ENCODE assay signal across 11 mouse cellular contexts in genomic region chr7:98388881-98389501, GRCm38 (mm10). TPM values are rescaled to one million over a fixed set of nuclear protein-coding genes. Genes with fewer than 3 reads are reported as not detected.
DNase-seq lines count a peak whose midpoint lies in the region; TF ChIP-seq lines count a peak whose summit lies in the region.
"Had no signal": no experiment of that assay in that cellular context is flagged by ENCODE, and none has a peak within 500 bp of the region (broad histone marks: within the 10 kb centered on the region; RNA-seq: fewer than 3 reads in every experiment).

No protein-coding gene starts in this region.

- H3K27ac ChIP-seq in left cerebral cortex, adult 2 months: no peak overlapping the region

- DNase-seq in left cerebral cortex, postnatal 4 days: peak; percentile 62
- no peak for DNase-seq in left cerebral cortex, postnatal 10 days (ENCODE audit: extremely low spot score in 1 of 2, low spot score in 2 of 2)
- DNase-seq in NIH3T3 (ENCODE audit: low read depth): peak; percentile 38
- peak; percentile 64 for DNase-seq in gastrocnemius, adult 18-20 months (ENCODE audit: low spot score)
- DNase-seq in layer of hippocampus, adult 18-20 months (ENCODE audit: low spot score in 2 of 2): peak; percentile 45 to 54
- DNase-seq in yolk sac, embryonic 10.5 days (ENCODE audit: low spot score): no peak
- no peak for DNase-seq in thymus, postnatal 10 days (ENCODE audit: low spot score in 2 of 2)
- no peak for DNase-seq in left cerebral cortex, adult 2 months (ENCODE audit: extremely low spot score in 1 of 2, low spot score in 2 of 2)
- DNase-seq: right cerebral cortex, adult 18-20 months; thymus, postnatal 36 days had no signal

- no peak overlapping the region for H3K4me3 ChIP-seq in left cerebral cortex, adult 2 months

- intact Hi-C loops in left cerebral cortex, postnatal 4 days (cut with DNase I): no loop called here
- intact Hi-C loops in left cerebral cortex, postnatal 10 days (cut with DNase I): no loop called here
- intact Hi-C loops in left cerebral cortex, adult 2 months (cut with DNase I): no loop called here

- TF ChIP-seq CTCF in left cerebral cortex, adult 2 months (IDR thresholded peaks at IDR 0.05): no peak

RNA-seq across cellular contexts. Expression of gene Tsku, which starts 27.9 kb away (rescaled TPM):
- 10 to 100 TPM; 11.5 TPM for total RNA-seq in left cerebral cortex, postnatal 4 days (2021)
- 1 to 10 TPM; 4.2 to 5.5 TPM for total RNA-seq in left cerebral cortex, postnatal 10 days (2021)
- 1 to 10 TPM; 1.1 to 1.7 TPM for total RNA-seq in gastrocnemius, adult 18-20 months (2021)
- 1 to 10 TPM; 1.1 to 1.6 TPM for total RNA-seq in layer of hippocampus, adult 18-20 months (2021)
- 1 to 10 TPM; 2.9 to 3.4 TPM for total RNA-seq in left cerebral cortex, adult 2 months (2021)
- total RNA-seq: megakaryocyte progenitor cell, adult 5-6 weeks had no signal

RNA-seq across cellular contexts. Expression of gene Gucy2d, which starts 51.2 kb away (rescaled TPM):
- total RNA-seq in left cerebral cortex, postnatal 4 days (2021): under 1 TPM in 1 of 2 experiments, not detected in 1; 0.24 TPM
- not detected for total RNA-seq in left cerebral cortex, postnatal 10 days (2021)
- total RNA-seq in gastrocnemius, adult 18-20 months (2021): under 1 TPM in 1 of 2 experiments, not detected in 1; 0.19 TPM
- total RNA-seq in layer of hippocampus, adult 18-20 months (2021): not detected
- total RNA-seq in left cerebral cortex, adult 2 months (2021): not detected
- total RNA-seq: megakaryocyte progenitor cell, adult 5-6 weeks had no signal

Comparison
In these comparisons a context has a peak if more than half of its experiments do, and no peak if none do; other contexts are left out.
1. DNase-seq: peak in left cerebral cortex, postnatal 4 days (single experiment), NIH3T3 (single experiment), gastrocnemius, adult 18-20 months (single experiment) and layer of hippocampus, adult 18-20 months (2 of 2); none in left cerebral cortex, postnatal 10 days (0 of 2), yolk sac, embryonic 10.5 days (single experiment), thymus, postnatal 10 days (0 of 2) and left cerebral cortex, adult 2 months (0 of 2).